Mouse (Mus musculus) liver, embryonic 14.5 days (tissue): ENCODE results near the gene Arg2.
"Not testable (repeated sequence)": the region's sequence is repeated elsewhere in the genome, so short reads cannot be mapped to it uniquely, and the experiment has no call there.

Experiments
- CTCF ChIP-seq: IDR thresholded peaks from 2 replicates; pipeline ENCODE4 v1.5.1; 2016; ENCODE audit warnings: antibody characterized with exemption, low read depth, control low read depth
- EP300 ChIP-seq: IDR thresholded peaks from 2 replicates; pipeline ENCODE4 v1.6.1; 2016; ENCODE audit warnings: antibody characterized with exemption, low read depth

GRCm38 (mm10) chr12:79185160-79185559, 54.6 kb downstream of the Arg2 start:
- not testable (repeated sequence) for TF ChIP-seq CTCF, EP300
